Comparison of ENCODE assay signal across 27 mouse cellular contexts in the genomic region with DNA sequence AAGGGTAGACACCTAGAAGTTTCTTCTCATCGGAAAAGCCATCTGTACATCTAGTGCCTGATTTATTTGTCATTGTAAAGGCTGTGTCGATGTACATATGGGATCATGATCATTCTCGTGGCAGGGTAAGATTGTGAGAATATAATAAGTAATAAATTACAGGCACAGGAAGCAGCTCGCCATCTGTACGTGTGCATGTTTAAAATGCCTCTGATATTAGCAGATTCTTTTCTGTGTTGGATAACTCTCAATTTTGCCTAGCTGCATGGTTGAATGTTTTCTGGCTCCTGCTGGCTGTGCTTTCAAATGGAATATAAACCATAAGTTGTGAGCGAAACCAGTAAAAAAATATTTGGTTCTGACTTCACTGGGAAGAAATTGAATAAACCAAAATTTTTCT. TPM values are rescaled to one million over a fixed set of nuclear protein-coding genes. Genes with fewer than 3 reads are reported as not detected.
DNase-seq lines count a peak whose midpoint lies in the region; ATAC-seq and TF ChIP-seq lines count a peak whose summit lies in the region.
"Had no signal": no experiment of that assay in that cellular context is flagged by ENCODE, and none has a peak within 500 bp of the region (broad histone marks: within the 10 kb centered on the region; RNA-seq: fewer than 3 reads in every experiment).

No protein-coding gene starts in this region.

- H3K4me1 ChIP-seq in forebrain, embryonic 14.5 days (ENCODE audit: control insufficient read depth, insufficient read depth, low read length), result no peaks in the 10 kb centered on the region
- H3K4me1 ChIP-seq in forebrain, embryonic 13.5 days, result peaks cover 5% of the 10 kb centered on the region; the same call in 1 of the 2 replicates
- H3K4me1 ChIP-seq in forebrain, embryonic 16.5 days (replicated peaks; ENCODE audit: control insufficient read depth, insufficient read depth, low read length), result peaks cover 12% of the 10 kb centered on the region
- peaks cover 7% of the 10 kb centered on the region; the same call in 1 of the 2 replicates for H3K4me1 ChIP-seq in forebrain, embryonic 12.5 days

- H3K4me2 ChIP-seq in forebrain, embryonic 14.5 days (ENCODE audit: low read length), result no peak overlapping the region
- H3K4me2 ChIP-seq in forebrain, embryonic 13.5 days, result no peak overlapping the region
- no peak overlapping the region for H3K4me2 ChIP-seq in forebrain, embryonic 16.5 days (ENCODE audit: low read length)
- H3K4me2 ChIP-seq in forebrain, embryonic 12.5 days, result no peak overlapping the region
- H3K4me2 ChIP-seq: embryonic facial prominence, embryonic 13.5 days; embryonic facial prominence, embryonic 15.5 days had no signal

- no peak overlapping the region for H3K9ac ChIP-seq in forebrain, embryonic 14.5 days (ENCODE audit: low read length)
- no peak overlapping the region for H3K9ac ChIP-seq in forebrain, embryonic 13.5 days
- no peak overlapping the region for H3K9ac ChIP-seq in forebrain, embryonic 16.5 days (replicated peaks; ENCODE audit: low read depth, low read length)
- H3K9ac ChIP-seq in forebrain, embryonic 12.5 days, result no peak overlapping the region
- H3K9ac ChIP-seq: embryonic facial prominence, embryonic 13.5 days; embryonic facial prominence, embryonic 15.5 days had no signal

- no peaks in the 10 kb centered on the region for H3K36me3 ChIP-seq in forebrain, embryonic 14.5 days (ENCODE audit: control insufficient read depth, insufficient read depth, low read length)
- no peaks in the 10 kb centered on the region for H3K36me3 ChIP-seq in forebrain, embryonic 13.5 days (ENCODE audit: poor library complexity, severe bottlenecking)
- H3K36me3 ChIP-seq in forebrain, embryonic 16.5 days (ENCODE audit: control insufficient read depth, insufficient read depth), result no peaks in the 10 kb centered on the region
- no peaks in the 10 kb centered on the region for H3K36me3 ChIP-seq in forebrain, embryonic 12.5 days (replicated peaks)
- H3K36me3 ChIP-seq: embryonic facial prominence, embryonic 13.5 days; embryonic facial prominence, embryonic 15.5 days; forebrain, embryonic 10.5 days; G1E had no signal

- DNase-seq in forebrain, embryonic 14.5 days (ENCODE audit: low spot score), result peak; percentile 45
- DNase-seq in layer of hippocampus, adult 2 months (ENCODE audit: low spot score in 2 of 2), result no peak
- no peak for DNase-seq in layer of hippocampus, adult 8-10 months (ENCODE audit: low spot score in 2 of 2)
- DNase-seq in brain, adult 2 months (ENCODE audit: low read depth, low spot score), result peak; percentile 24
- DNase-seq in left cerebral cortex, adult 18-20 months (ENCODE audit: low spot score in 2 of 2), result no peak
- DNase-seq: adrenal gland, adult 8-10 months; adrenal gland, postnatal 14 days; adrenal gland, postnatal 36 days; B cell, adult 2 months; cerebellum, adult 11-12 months; cerebellum, adult 2 months; cerebellum, adult 9-11 months; cerebellum, postnatal 14 days; cerebellum, postnatal 36 days; embryo, embryonic 11 days had no signal

- H3K9me3 ChIP-seq in forebrain, embryonic 14.5 days (replicated peaks; ENCODE audit: control insufficient read depth, low read length), result no peaks in the 10 kb centered on the region
- H3K9me3 ChIP-seq in forebrain, embryonic 13.5 days (replicated peaks), result no peaks in the 10 kb centered on the region
- no peaks in the 10 kb centered on the region for H3K9me3 ChIP-seq in forebrain, embryonic 16.5 days (ENCODE audit: control insufficient read depth, low read length)
- no peaks in the 10 kb centered on the region for H3K9me3 ChIP-seq in forebrain, embryonic 12.5 days
- H3K9me3 ChIP-seq: embryonic facial prominence, embryonic 13.5 days; embryonic facial prominence, embryonic 15.5 days; forebrain, embryonic 10.5 days; G1E had no signal

- TF ChIP-seq CTCF in layer of hippocampus, adult 2 months (conservative IDR thresholded peaks at IDR 0.05), result no peak

- no peak; the same call in 1 of the 2 replicates for ATAC-seq in forebrain, embryonic 14.5 days
- ATAC-seq in forebrain, embryonic 13.5 days, result no peak; the same call in 1 of the 2 replicates
- ATAC-seq in forebrain, embryonic 16.5 days, result peak; percentile 69
- no peak for ATAC-seq in forebrain, embryonic 12.5 days (ENCODE audit: low FRiP score)
- ATAC-seq: activated CD4-positive, CD25-positive, alpha-beta regulatory T cell, adult 4 months; CD4-positive, CD25-positive, alpha-beta regulatory T cell, adult 4 months; Patski had no signal

- H3K27ac ChIP-seq in forebrain, embryonic 14.5 days (ENCODE audit: low read depth, low read length), result no peak overlapping the region
- no peak overlapping the region for H3K27ac ChIP-seq in forebrain, embryonic 13.5 days
- H3K27ac ChIP-seq in forebrain, embryonic 16.5 days (ENCODE audit: low read length), result peak overlapping the region; percentile 41; the same call in 1 of the 2 replicates
- H3K27ac ChIP-seq in forebrain, embryonic 12.5 days, result no peak overlapping the region
- peak overlapping the region; percentile 63 for H3K27ac ChIP-seq in layer of hippocampus, adult 2 months
- H3K27ac ChIP-seq: embryonic facial prominence, embryonic 13.5 days; embryonic facial prominence, embryonic 15.5 days; forebrain, embryonic 10.5 days had no signal

- WGBS in forebrain, embryonic 14.5 days, result 74% methylated on average over 6 of the region's 6 CpGs
- 77% methylated on average over 6 of the region's 6 CpGs for WGBS in forebrain, embryonic 13.5 days
- 63% methylated on average over 6 of the region's 6 CpGs for WGBS in forebrain, embryonic 16.5 days
- 86% methylated on average over 6 of the region's 6 CpGs for WGBS in forebrain, embryonic 12.5 days

- H3K27me3 ChIP-seq in forebrain, embryonic 14.5 days (replicated peaks; ENCODE audit: control insufficient read depth, insufficient read depth, low read length), result no peaks in the 10 kb centered on the region
- peaks cover 12% of the 10 kb centered on the region; the same call in 1 of the 2 replicates for H3K27me3 ChIP-seq in forebrain, embryonic 13.5 days
- H3K27me3 ChIP-seq in forebrain, embryonic 16.5 days (replicated peaks; ENCODE audit: control insufficient read depth, insufficient read depth, low read length), result no peaks in the 10 kb centered on the region
- peaks cover 10% of the 10 kb centered on the region for H3K27me3 ChIP-seq in forebrain, embryonic 12.5 days
- H3K27me3 ChIP-seq: CH12.LX had no signal

- H3K4me3 ChIP-seq in forebrain, embryonic 14.5 days (ENCODE audit: low read depth, low read length), result no peak overlapping the region
- H3K4me3 ChIP-seq in forebrain, embryonic 13.5 days, result no peak overlapping the region
- H3K4me3 ChIP-seq in forebrain, embryonic 16.5 days (replicated peaks; ENCODE audit: low read length), result no peak overlapping the region
- no peak overlapping the region for H3K4me3 ChIP-seq in forebrain, embryonic 12.5 days (replicated peaks)
- H3K4me3 ChIP-seq in layer of hippocampus, adult 2 months, result no peak overlapping the region
- H3K4me3 ChIP-seq: embryonic facial prominence, embryonic 13.5 days; embryonic facial prominence, embryonic 15.5 days; erythroblast, embryonic 14.5 days; forebrain, embryonic 10.5 days had no signal

RNA-seq across cellular contexts. Expression of gene Kcnab1, which starts 5.1 kb away (rescaled TPM):
- polyA plus RNA-seq in forebrain, embryonic 14.5 days (2014; fragmentation: Nextera tagmentation; extraction: Ambion mirVana), result 4.1 and 6.2 TPM in 2 replicates
- polyA plus RNA-seq in forebrain, embryonic 13.5 days (2015; fragmentation: Nextera tagmentation; extraction: Ambion mirVana), result 2.8 and 3.2 TPM in 2 replicates
- 8.9 and 9.6 TPM in 2 replicates for polyA plus RNA-seq in forebrain, embryonic 16.5 days (2015; fragmentation: Nextera tagmentation; extraction: Ambion mirVana)
- 3.3 and 3.6 TPM in 2 replicates for polyA plus RNA-seq in forebrain, embryonic 12.5 days (2016; fragmentation: Nextera tagmentation; extraction: Ambion mirVana)
- total RNA-seq in layer of hippocampus, adult 2 months (2021), result 100 to 1,000 TPM; 138 to 151 TPM
- total RNA-seq in layer of hippocampus, adult 8-10 months (2022), result 100 to 1,000 TPM; 146 to 154 (median 147) TPM
- 100 to 1,000 TPM; 100 to 102 TPM for total RNA-seq in left cerebral cortex, adult 18-20 months (2021)
- polyA plus RNA-seq: erythroblast, embryonic 14.5 days; G1E had no signal

Comparison
In these comparisons a context has a peak if more than half of its experiments do, and no peak if none do; other contexts are left out.
1. H3K27ac ChIP-seq: peak in forebrain, embryonic 16.5 days (single experiment) and layer of hippocampus, adult 2 months (single experiment); none in forebrain, embryonic 14.5 days (single experiment), forebrain, embryonic 13.5 days (single experiment) and forebrain, embryonic 12.5 days (single experiment).
2. DNase-seq: peak in forebrain, embryonic 14.5 days (single experiment) and brain, adult 2 months (single experiment); none in layer of hippocampus, adult 2 months (0 of 2), layer of hippocampus, adult 8-10 months (0 of 2) and left cerebral cortex, adult 18-20 months (0 of 2).